Mouse (Mus musculus): Measurements from ENCODE around the gene Acaa1b. TPM values are rescaled to one million over a fixed set of nuclear protein-coding genes. Genes with fewer than 3 reads are reported as not detected.

Gene Acaa1b
- polyA plus RNA-seq, 1 experiment from 2014 or later: 3.8 TPM

GRCm38 (mm10) chr9:119142066-119142465 is 14.8 kb downstream of the Acaa1b start:
- Histone ChIP-seq H3K4me2 (no peak overlapping the region), H3K27me3 (no peaks in the 10 kb centered on the region), H3K27ac (no peak overlapping the region), H3K36me3 (no peaks in the 10 kb centered on the region), H3K4me1 (no peaks in the 10 kb centered on the region), H3K9ac (no peak overlapping the region), H3K4me3 (no peak overlapping the region), H3K9me3 (no peaks in the 10 kb centered on the region)
- WGBS: 88% methylated on average over 5 of the region's 5 CpGs
- ATAC-seq (ENCODE audit: insufficient number of reproducible peaks, insufficient read depth, low FRiP score, low TSS enrichment, low read depth): no peak

- Histone ChIP-seq H3K4me1 (no peaks in the 10 kb centered on the region), H3K27me3 (no peaks in the 10 kb centered on the region), H3K9me3 (no peaks in the 10 kb centered on the region), H3K9ac (no peak overlapping the region), H3K27ac (no peak overlapping the region), H3K4me3 (no peak overlapping the region), H3K36me3 (no peaks in the 10 kb centered on the region), H3K4me2 (no peak overlapping the region)
- WGBS: 82% methylated on average over 2 of the region's 2 CpGs
- no peak for ATAC-seq (ENCODE audit: insufficient number of reproducible peaks, insufficient read depth, low FRiP score, low TSS enrichment, low read depth)
Measured at GRCm38 (mm10) chr9:119138836-119139235, 18.1 kb downstream of the Acaa1b start.

- WGBS: 59% methylated on average over 5 of the region's 5 CpGs
- Histone ChIP-seq H3K4me3 (no peak overlapping the region), H3K27me3 (no peaks in the 10 kb centered on the region), H3K9ac (no peak overlapping the region), H3K4me1 (no peaks in the 10 kb centered on the region), H3K36me3 (no peaks in the 10 kb centered on the region), H3K4me2 (no peak overlapping the region), H3K9me3 (no peaks in the 10 kb centered on the region), H3K27ac (no peak overlapping the region)
- no peak for ATAC-seq (ENCODE audit: insufficient number of reproducible peaks, insufficient read depth, low FRiP score, low TSS enrichment, low read depth)
Measured at GRCm38 (mm10) chr9:119130692-119131091, 26.2 kb downstream of the Acaa1b start.

GRCm38 (mm10) chr9:119128436-119129181 is 28.3 kb downstream of the Acaa1b start:
- Histone ChIP-seq H3K27ac (no peak overlapping the region), H3K4me3 (no peak overlapping the region), H3K36me3 (no peaks in the 10 kb centered on the region), H3K27me3 (no peaks in the 10 kb centered on the region), H3K4me1 (no peaks in the 10 kb centered on the region), H3K9ac (no peak overlapping the region), H3K9me3 (no peaks in the 10 kb centered on the region), H3K4me2 (no peak overlapping the region)
- WGBS: 72% methylated on average over 12 of the region's 12 CpGs
- ATAC-seq (ENCODE audit: insufficient number of reproducible peaks, insufficient read depth, low FRiP score, low TSS enrichment, low read depth): no peak

GRCm38 (mm10) chr9:119122596-119123369 is 34.1 kb downstream of the Acaa1b start:
- Histone ChIP-seq H3K27me3 (no peaks in the 10 kb centered on the region), H3K36me3 (no peaks in the 10 kb centered on the region), H3K27ac (no peak overlapping the region), H3K4me1 (no peaks in the 10 kb centered on the region), H3K9me3 (no peaks in the 10 kb centered on the region), H3K4me2 (no peak overlapping the region), H3K4me3 (no peak overlapping the region), H3K9ac (no peak overlapping the region)
- 75% methylated on average over 18 of the region's 18 CpGs for WGBS
- no peak for ATAC-seq (ENCODE audit: insufficient number of reproducible peaks, insufficient read depth, low FRiP score, low TSS enrichment, low read depth)

GRCm38 (mm10) chr9:119120168-119120560 is 36.7 kb downstream of the Acaa1b start:
- no peaks in the 10 kb centered on the region for H3K36me3 ChIP-seq
- no peaks in the 10 kb centered on the region for H3K4me1 ChIP-seq
- 64% methylated on average over 3 of the region's 3 CpGs for WGBS
- no peak for ATAC-seq (ENCODE audit: insufficient number of reproducible peaks, insufficient read depth, low FRiP score, low TSS enrichment, low read depth)
- no peaks in the 10 kb centered on the region for H3K27me3 ChIP-seq
- H3K4me2 ChIP-seq: no peak overlapping the region
- H3K9ac ChIP-seq: no peak overlapping the region
- no peak overlapping the region for H3K4me3 ChIP-seq
- H3K9me3 ChIP-seq: no peaks in the 10 kb centered on the region
- no peak overlapping the region for H3K27ac ChIP-seq

- no peak overlapping the region for H3K4me2 ChIP-seq
- H3K27me3 ChIP-seq: no peaks in the 10 kb centered on the region
- no peak for ATAC-seq (ENCODE audit: insufficient number of reproducible peaks, insufficient read depth, low FRiP score, low TSS enrichment, low read depth)
- no peaks in the 10 kb centered on the region for H3K4me1 ChIP-seq
- H3K9me3 ChIP-seq: no peaks in the 10 kb centered on the region
- H3K4me3 ChIP-seq: no peak overlapping the region
- no peaks in the 10 kb centered on the region for H3K36me3 ChIP-seq
- H3K9ac ChIP-seq: no peak overlapping the region
- no peak overlapping the region for H3K27ac ChIP-seq
- 87% methylated on average over 19 of the region's 19 CpGs for WGBS
Measured at GRCm38 (mm10) chr9:119119409-119120167, 37.3 kb downstream of the Acaa1b start.

- Histone ChIP-seq H3K36me3 (no peaks in the 10 kb centered on the region), H3K9me3 (no peaks in the 10 kb centered on the region), H3K27ac (no peak overlapping the region), H3K4me2 (no peak overlapping the region), H3K9ac (no peak overlapping the region), H3K4me3 (no peak overlapping the region), H3K27me3 (no peaks in the 10 kb centered on the region), H3K4me1 (peaks cover 10% of the 10 kb centered on the region)
- ATAC-seq (ENCODE audit: insufficient number of reproducible peaks, insufficient read depth, low FRiP score, low TSS enrichment, low read depth): no peak
- WGBS: 84% methylated on average over 17 of the region's 17 CpGs
Measured at GRCm38 (mm10) chr9:119114911-119115310, 42.0 kb downstream of the Acaa1b start.

GRCm38 (mm10) chr9:119110640-119111039 is 46.3 kb downstream of the Acaa1b start:
- H3K36me3 ChIP-seq: no peaks in the 10 kb centered on the region
- no peak overlapping the region for H3K9ac ChIP-seq
- no peak overlapping the region for H3K4me3 ChIP-seq
- no peak overlapping the region for H3K27ac ChIP-seq
- peaks cover 21% of the 10 kb centered on the region for H3K4me1 ChIP-seq
- H3K27me3 ChIP-seq: no peaks in the 10 kb centered on the region
- no peak for ATAC-seq (ENCODE audit: insufficient number of reproducible peaks, insufficient read depth, low FRiP score, low TSS enrichment, low read depth)
- H3K4me2 ChIP-seq: no peak overlapping the region
- H3K9me3 ChIP-seq: no peaks in the 10 kb centered on the region
- 43% methylated on average over 3 of the region's 3 CpGs for WGBS

GRCm38 (mm10) chr9:119109685-119110353 is 47.1 kb downstream of the Acaa1b start:
- ATAC-seq (ENCODE audit: insufficient number of reproducible peaks, insufficient read depth, low FRiP score, low TSS enrichment, low read depth): no peak
- Histone ChIP-seq H3K27me3 (no peaks in the 10 kb centered on the region), H3K36me3 (no peaks in the 10 kb centered on the region), H3K4me1 (peaks cover 21% of the 10 kb centered on the region), H3K27ac (peak overlapping the region; percentile 52), H3K9me3 (no peaks in the 10 kb centered on the region), H3K4me3 (no peak overlapping the region), H3K9ac (no peak overlapping the region), H3K4me2 (no peak overlapping the region)
- WGBS: 25% methylated on average over 12 of the region's 12 CpGs

- no peaks in the 10 kb centered on the region for H3K36me3 ChIP-seq
- H3K4me1 ChIP-seq: peaks cover 27% of the 10 kb centered on the region
- WGBS: 82% methylated on average over 4 of the region's 4 CpGs
- ATAC-seq (ENCODE audit: insufficient number of reproducible peaks, insufficient read depth, low FRiP score, low TSS enrichment, low read depth): no peak
- H3K9ac ChIP-seq: no peak overlapping the region
- no peaks in the 10 kb centered on the region for H3K9me3 ChIP-seq
- H3K27me3 ChIP-seq: peaks cover 14% of the 10 kb centered on the region
- H3K4me2 ChIP-seq: no peak overlapping the region
- H3K27ac ChIP-seq: no peak overlapping the region
- H3K4me3 ChIP-seq: no peak overlapping the region
Measured at GRCm38 (mm10) chr9:119107566-119107965, 49.3 kb downstream of the Acaa1b start.

Data from embryonic facial prominence, embryonic 13.5 days (tissue).